Mouse (Mus musculus): Measurements from ENCODE around the gene Pxdc1. TPM values are rescaled to one million over a fixed set of nuclear protein-coding genes. Genes with fewer than 3 reads are reported as not detected.

Gene Pxdc1
- 55.0 and 119 TPM in 2 replicates for polyA plus RNA-seq (2012; rRNA removed)

DNA sequence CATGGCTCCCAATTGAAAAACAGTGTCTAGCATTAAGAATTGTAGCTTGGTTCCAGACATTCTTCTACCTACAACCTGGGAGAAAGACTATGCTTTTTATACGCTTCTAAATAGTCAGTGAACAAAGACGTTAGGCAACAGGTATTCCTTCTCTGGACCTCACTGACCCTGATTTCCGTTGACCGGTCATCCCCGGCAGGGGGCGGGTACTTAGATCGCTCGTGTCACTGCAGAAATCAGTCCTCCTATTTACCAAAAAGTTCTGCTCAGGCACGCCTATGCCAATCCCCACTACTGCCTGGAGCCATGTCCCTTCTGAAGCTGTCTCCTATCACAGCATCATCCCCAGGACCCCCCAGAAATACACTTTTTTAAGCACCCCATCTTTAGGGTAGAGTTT lies at the start of gene Pxdc1:
Gene Pxdc1, minus strand, starts transcription at position 96 of the 400 bp plus-strand sequence.
- TF ChIP-seq CTCF (IDR thresholded peaks at IDR 0.05; ENCODE audit: extremely low read depth, insufficient read length, insufficient replicate concordance, low read depth, low read length) (peak; percentile 30; the same call in 1 of the 2 replicates), POLR2A (IDR thresholded peaks at IDR 0.05; ENCODE audit: low read depth, low read length) (no peak)
- peak within 1 kb of the TSS; percentile 83 for H3K27ac ChIP-seq (ENCODE audit: insufficient read depth, low read depth, low read length)
- peaks cover 15% of the 10 kb centered on the region for H3K4me1 ChIP-seq (ENCODE audit: control insufficient read depth, insufficient read depth, insufficient read length, low read length)
- 34% methylated on average over 9 of the region's 9 CpGs for WGBS
- H3K36me3 ChIP-seq (ENCODE audit: control insufficient read depth, insufficient read depth, low read length): no peaks in the 10 kb centered on the region
- 0 out of 2 replicates have a peak, but pooled peaks cover 2% of the 10 kb centered on the region for H3K27me3 ChIP-seq (ENCODE audit: control insufficient read depth, insufficient read depth, low read length)
- peak within 1 kb of the TSS; percentile 74 for H3K4me3 ChIP-seq (ENCODE audit: low read depth, low read length)

GRCm38 (mm10) chr13:34700630-34701029 lies 47.3 kb upstream of the Pxdc1 start:
- H3K27ac ChIP-seq (ENCODE audit: insufficient read depth, low read depth, low read length): no peak overlapping the region
- H3K36me3 ChIP-seq (ENCODE audit: control insufficient read depth, insufficient read depth, low read length): no peaks in the 10 kb centered on the region
- H3K4me3 ChIP-seq (ENCODE audit: low read depth, low read length): no peak overlapping the region
- peaks cover 2% of the 10 kb centered on the region; the same call in 1 of the 2 replicates for H3K4me1 ChIP-seq (ENCODE audit: control insufficient read depth, insufficient read depth, insufficient read length, low read length)
- H3K27me3 ChIP-seq (ENCODE audit: control insufficient read depth, insufficient read depth, low read length): no peaks in the 10 kb centered on the region
- TF ChIP-seq POLR2A (IDR thresholded peaks at IDR 0.05; ENCODE audit: low read depth, low read length) (no peak), CTCF (IDR thresholded peaks at IDR 0.05; ENCODE audit: extremely low read depth, insufficient read length, insufficient replicate concordance, low read depth, low read length) (no peak)
- WGBS: 91% methylated on average over 1 of the region's 1 CpGs

- Histone ChIP-seq H3K4me1 (ENCODE audit: control insufficient read depth, insufficient read depth, insufficient read length, low read length) (peaks cover 2% of the 10 kb centered on the region; the same call in 1 of the 2 replicates), H3K27me3 (ENCODE audit: control insufficient read depth, insufficient read depth, low read length) (no peaks in the 10 kb centered on the region), H3K36me3 (ENCODE audit: control insufficient read depth, insufficient read depth, low read length) (no peaks in the 10 kb centered on the region), H3K4me3 (ENCODE audit: low read depth, low read length) (no peak overlapping the region), H3K27ac (ENCODE audit: insufficient read depth, low read depth, low read length) (no peak overlapping the region)
- WGBS: 69% methylated on average over 2 of the region's 2 CpGs
- no peak for TF ChIP-seq CTCF (IDR thresholded peaks at IDR 0.05; ENCODE audit: extremely low read depth, insufficient read length, insufficient replicate concordance, low read depth, low read length)
- TF ChIP-seq POLR2A (IDR thresholded peaks at IDR 0.05; ENCODE audit: low read depth, low read length): no peak
These were observed 46.8 kb upstream of the Pxdc1 start for GRCm38 (mm10) chr13:34700091-34700490.

DNA sequence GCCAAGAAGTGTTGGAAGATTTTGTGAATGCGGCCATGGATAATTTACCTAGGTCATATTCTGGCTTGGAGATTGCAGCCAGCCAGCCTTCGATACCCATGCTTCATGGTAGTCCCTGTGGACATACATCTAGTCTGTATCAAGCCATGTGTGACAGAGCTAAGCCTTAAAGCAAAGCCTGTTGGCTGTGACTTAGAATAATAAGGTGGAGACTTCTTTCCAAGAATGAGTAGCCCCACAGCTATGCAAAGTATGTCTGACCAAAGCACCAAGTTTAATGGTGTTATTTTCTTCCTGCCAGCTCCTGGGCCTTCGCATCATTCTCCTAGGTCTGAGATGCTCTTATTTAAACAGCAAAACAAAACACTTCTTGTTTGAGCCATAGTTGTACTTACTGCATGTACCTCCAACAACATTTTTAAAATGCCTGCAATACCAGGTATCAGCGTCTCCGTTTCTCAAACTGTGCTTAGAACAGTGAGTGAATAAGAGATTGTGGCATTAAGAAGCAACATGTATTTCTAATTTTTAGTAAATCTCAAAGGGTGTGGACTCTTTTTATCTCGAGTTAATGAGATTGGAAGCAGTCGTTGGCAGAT lies 43.5 kb upstream of the Pxdc1 start:
- Histone ChIP-seq H3K4me3 (ENCODE audit: low read depth, low read length) (no peak overlapping the region), H3K27me3 (ENCODE audit: control insufficient read depth, insufficient read depth, low read length) (no peaks in the 10 kb centered on the region), H3K4me1 (ENCODE audit: control insufficient read depth, insufficient read depth, insufficient read length, low read length) (peaks cover 2% of the 10 kb centered on the region; the same call in 1 of the 2 replicates), H3K27ac (ENCODE audit: insufficient read depth, low read depth, low read length) (no peak overlapping the region), H3K36me3 (ENCODE audit: control insufficient read depth, insufficient read depth, low read length) (no peaks in the 10 kb centered on the region)
- no peak for TF ChIP-seq CTCF (IDR thresholded peaks at IDR 0.05; ENCODE audit: extremely low read depth, insufficient read length, insufficient replicate concordance, low read depth, low read length)
- TF ChIP-seq POLR2A (IDR thresholded peaks at IDR 0.05; ENCODE audit: low read depth, low read length): no peak
- 52% methylated on average over 7 of the region's 7 CpGs for WGBS

DNA sequence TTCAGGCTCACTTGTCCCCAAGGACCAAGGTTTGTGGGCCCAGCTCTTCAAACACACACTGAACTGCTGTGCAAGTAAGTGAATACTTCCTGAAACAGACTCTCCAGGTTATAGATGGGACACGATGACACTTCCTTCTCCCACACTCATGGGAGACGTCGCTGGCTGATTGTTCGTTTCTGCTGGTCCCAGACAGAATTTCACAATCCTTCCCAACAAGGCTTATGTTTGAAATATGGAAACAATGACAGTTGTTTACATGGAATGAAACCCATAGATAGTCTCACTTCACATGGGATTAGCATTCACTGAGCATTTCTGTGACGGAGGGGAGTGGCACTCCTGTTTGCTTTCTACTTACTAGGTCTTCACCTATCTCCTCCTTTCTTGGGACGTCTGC lies 39.8 kb upstream of the Pxdc1 start:
- H3K36me3 ChIP-seq (ENCODE audit: control insufficient read depth, insufficient read depth, low read length): no peaks in the 10 kb centered on the region
- H3K4me1 ChIP-seq (ENCODE audit: control insufficient read depth, insufficient read depth, insufficient read length, low read length): peaks cover 2% of the 10 kb centered on the region; the same call in 1 of the 2 replicates
- no peak overlapping the region for H3K4me3 ChIP-seq (ENCODE audit: low read depth, low read length)
- H3K27me3 ChIP-seq (ENCODE audit: control insufficient read depth, insufficient read depth, low read length): no peaks in the 10 kb centered on the region
- no peak for TF ChIP-seq POLR2A (IDR thresholded peaks at IDR 0.05; ENCODE audit: low read depth, low read length)
- TF ChIP-seq CTCF (IDR thresholded peaks at IDR 0.05; ENCODE audit: extremely low read depth, insufficient read length, insufficient replicate concordance, low read depth, low read length): no peak
- WGBS: 55% methylated on average over 6 of the region's 6 CpGs
- no peak overlapping the region for H3K27ac ChIP-seq (ENCODE audit: insufficient read depth, low read depth, low read length)

DNA sequence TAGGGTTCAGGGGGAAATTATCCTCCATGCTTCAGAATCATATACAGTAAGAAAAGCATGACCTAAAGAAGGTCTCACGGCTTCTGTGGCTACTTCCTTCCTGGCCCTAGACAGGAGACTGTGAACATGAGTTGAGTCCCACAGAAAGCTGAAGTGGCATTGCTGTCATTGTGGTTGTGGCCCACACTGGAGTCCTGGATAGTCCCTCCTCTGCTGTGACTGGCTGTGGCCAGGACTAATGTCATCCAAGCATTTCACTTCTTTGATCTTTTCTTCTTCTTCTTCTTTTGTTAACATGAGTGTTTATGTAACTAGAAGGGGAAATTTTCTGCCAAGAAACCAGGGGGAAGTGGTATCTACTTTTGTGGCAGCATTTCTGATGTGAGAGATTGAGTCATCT lies 37.8 kb upstream of the Pxdc1 start:
- 70% methylated on average over 1 of the region's 1 CpGs for WGBS
- no peaks in the 10 kb centered on the region for H3K36me3 ChIP-seq (ENCODE audit: control insufficient read depth, insufficient read depth, low read length)
- TF ChIP-seq POLR2A (IDR thresholded peaks at IDR 0.05; ENCODE audit: low read depth, low read length) (no peak), CTCF (IDR thresholded peaks at IDR 0.05; ENCODE audit: extremely low read depth, insufficient read length, insufficient replicate concordance, low read depth, low read length) (no peak)
- no peak overlapping the region for H3K4me3 ChIP-seq (ENCODE audit: low read depth, low read length)
- H3K27ac ChIP-seq (ENCODE audit: insufficient read depth, low read depth, low read length): no peak overlapping the region
- H3K27me3 ChIP-seq (ENCODE audit: control insufficient read depth, insufficient read depth, low read length): no peaks in the 10 kb centered on the region
- no peaks in the 10 kb centered on the region for H3K4me1 ChIP-seq (ENCODE audit: control insufficient read depth, insufficient read depth, insufficient read length, low read length)

DNA sequence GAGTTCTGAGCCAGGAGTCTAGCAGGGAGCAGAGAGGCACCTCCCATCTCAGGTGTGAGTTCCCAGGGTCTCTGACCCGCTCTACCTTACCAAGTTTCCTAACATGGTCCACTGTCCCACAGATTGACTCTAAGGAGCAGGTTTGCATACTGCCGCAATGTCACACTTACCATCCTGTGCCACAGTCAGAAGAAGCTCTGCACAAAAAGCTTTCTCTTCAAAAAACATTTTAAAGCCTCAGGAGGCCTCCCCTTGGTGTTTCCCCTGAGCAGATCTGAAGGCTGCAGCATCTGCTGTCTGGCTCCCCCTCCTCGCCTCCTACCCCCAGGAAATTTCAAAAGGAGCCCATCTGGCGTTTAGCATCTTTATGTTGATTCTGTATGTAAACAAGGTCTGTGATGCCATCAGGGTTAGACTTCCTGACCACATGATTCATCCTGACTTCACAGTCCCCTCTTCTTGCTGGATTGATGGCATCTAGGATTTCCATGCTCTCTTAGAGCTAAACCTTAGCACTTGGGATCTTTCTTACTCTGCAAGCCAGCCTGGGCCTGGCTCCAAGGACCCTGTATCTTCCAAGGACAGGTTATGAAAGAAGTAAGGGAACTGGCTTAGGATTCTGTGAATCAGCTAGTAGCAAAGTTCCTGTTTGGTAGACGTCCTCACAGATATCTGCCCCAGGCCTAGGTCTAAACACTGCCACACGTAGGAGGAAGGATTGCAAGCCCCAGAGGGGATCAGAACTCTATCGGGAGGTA lies 31.9 kb upstream of the Pxdc1 start:
- TF ChIP-seq POLR2A (IDR thresholded peaks at IDR 0.05; ENCODE audit: low read depth, low read length) (no peak), CTCF (IDR thresholded peaks at IDR 0.05; ENCODE audit: extremely low read depth, insufficient read length, insufficient replicate concordance, low read depth, low read length) (no peak)

More for the DNA sequence above, 31.9 kb upstream of the Pxdc1 start:
- Histone ChIP-seq H3K4me1 (ENCODE audit: control insufficient read depth, insufficient read depth, insufficient read length, low read length) (no peaks in the 10 kb centered on the region), H3K36me3 (ENCODE audit: control insufficient read depth, insufficient read depth, low read length) (no peaks in the 10 kb centered on the region), H3K4me3 (ENCODE audit: low read depth, low read length) (no peak overlapping the region), H3K27ac (ENCODE audit: insufficient read depth, low read depth, low read length) (no peak overlapping the region), H3K27me3 (ENCODE audit: control insufficient read depth, insufficient read depth, low read length) (no peaks in the 10 kb centered on the region)
- 82% methylated on average over 7 of the region's 7 CpGs for WGBS

Data from small intestine, adult 2 months (tissue).